Mouse (Mus musculus): ENCODE results near the gene Mybphl.

Mybphl gene

GRCm38 (mm10) chr3:108358445-108358844 lies 6.3 kb upstream of the Mybphl start:
- Histone ChIP-seq H3K36me3 (ENCODE audit: insufficient read depth, low read length) (peaks cover 19% of the 10 kb centered on the region), H3K9me3 (ENCODE audit: low read length) (no peaks in the 10 kb centered on the region), H3K27me3 (ENCODE audit: insufficient read depth, low read length) (peaks cover 3% of the 10 kb centered on the region; the same call in 1 of the 2 replicates), H3K4me1 (replicated peaks; ENCODE audit: low read depth, low read length) (peaks cover 41% of the 10 kb centered on the region), H3K4me3 (replicated peaks; ENCODE audit: low read length) (no peak overlapping the region)
- TF ChIP-seq NANOG (IDR thresholded peaks at IDR 0.05; ENCODE audit: borderline replicate concordance, low read length) (no peak), POU5F1 (IDR thresholded peaks at IDR 0.05; ENCODE audit: borderline replicate concordance, low read length) (no peak), CTCF (conservative IDR thresholded peaks at IDR 0.05; ENCODE audit: low read length) (no peak)

- H3K9me3 ChIP-seq (ENCODE audit: low read length): no peaks in the 10 kb centered on the region
- H3K27me3 ChIP-seq (ENCODE audit: insufficient read depth, low read length): peaks cover 6% of the 10 kb centered on the region; the same call in 1 of the 2 replicates
- no peak for TF ChIP-seq NANOG (IDR thresholded peaks at IDR 0.05; ENCODE audit: borderline replicate concordance, low read length)
- no peak for TF ChIP-seq CTCF (conservative IDR thresholded peaks at IDR 0.05; ENCODE audit: low read length)
- no peak for TF ChIP-seq POU5F1 (IDR thresholded peaks at IDR 0.05; ENCODE audit: borderline replicate concordance, low read length)
- peaks cover 43% of the 10 kb centered on the region for H3K4me1 ChIP-seq (replicated peaks; ENCODE audit: low read depth, low read length)
- no peak overlapping the region for H3K4me3 ChIP-seq (replicated peaks; ENCODE audit: low read length)
- no peaks in the 10 kb centered on the region for H3K36me3 ChIP-seq (ENCODE audit: insufficient read depth, low read length)
Observed at GRCm38 (mm10) chr3:108360894-108361293, 3.8 kb upstream of the Mybphl start.

GRCm38 (mm10) chr3:108363626-108364025 lies 1.1 kb upstream of the Mybphl start:
- H3K4me1 ChIP-seq (replicated peaks; ENCODE audit: low read depth, low read length): peaks cover 54% of the 10 kb centered on the region
- no peaks in the 10 kb centered on the region for H3K36me3 ChIP-seq (ENCODE audit: insufficient read depth, low read length)
- TF ChIP-seq CTCF (conservative IDR thresholded peaks at IDR 0.05; ENCODE audit: low read length) (no peak), NANOG (IDR thresholded peaks at IDR 0.05; ENCODE audit: borderline replicate concordance, low read length) (no peak), POU5F1 (IDR thresholded peaks at IDR 0.05; ENCODE audit: borderline replicate concordance, low read length) (no peak)

GRCm38 (mm10) chr3:108367173-108367572 lies 2.5 kb downstream of the Mybphl start:
- no peaks in the 10 kb centered on the region for H3K36me3 ChIP-seq (ENCODE audit: insufficient read depth, low read length)
- peaks cover 24% of the 10 kb centered on the region for H3K27me3 ChIP-seq (ENCODE audit: insufficient read depth, low read length)
- H3K9me3 ChIP-seq (ENCODE audit: low read length): no peaks in the 10 kb centered on the region
- no peak for TF ChIP-seq CTCF (conservative IDR thresholded peaks at IDR 0.05; ENCODE audit: low read length)
- TF ChIP-seq POU5F1 (IDR thresholded peaks at IDR 0.05; ENCODE audit: borderline replicate concordance, low read length): no peak
- no peak for TF ChIP-seq NANOG (IDR thresholded peaks at IDR 0.05; ENCODE audit: borderline replicate concordance, low read length)
- H3K4me1 ChIP-seq (replicated peaks; ENCODE audit: low read depth, low read length): peaks cover 36% of the 10 kb centered on the region
- H3K4me3 ChIP-seq (replicated peaks; ENCODE audit: low read length): peak overlapping the region; percentile 68

More at GRCm38 (mm10) chr3:108363626-108364025, 1.1 kb upstream of the Mybphl start:
- Histone ChIP-seq H3K27me3 (ENCODE audit: insufficient read depth, low read length) (peaks cover 12% of the 10 kb centered on the region), H3K4me3 (replicated peaks; ENCODE audit: low read length) (no peak overlapping the region), H3K9me3 (ENCODE audit: low read length) (no peaks in the 10 kb centered on the region)

- H3K9me3 ChIP-seq (ENCODE audit: low read length): no peaks in the 10 kb centered on the region
- H3K4me1 ChIP-seq (replicated peaks; ENCODE audit: low read depth, low read length): peaks cover 31% of the 10 kb centered on the region
- no peak for TF ChIP-seq NANOG (IDR thresholded peaks at IDR 0.05; ENCODE audit: borderline replicate concordance, low read length)
- peaks cover 28% of the 10 kb centered on the region for H3K27me3 ChIP-seq (ENCODE audit: insufficient read depth, low read length)
- peak overlapping the region; percentile 68 for H3K4me3 ChIP-seq (replicated peaks; ENCODE audit: low read length)
- H3K36me3 ChIP-seq (ENCODE audit: insufficient read depth, low read length): no peaks in the 10 kb centered on the region
Observed at GRCm38 (mm10) chr3:108367828-108368227, 3.1 kb downstream of the Mybphl start.

GRCm38 (mm10) chr3:108368721-108369120 lies 4.0 kb downstream of the Mybphl start:
- no peak overlapping the region for H3K4me3 ChIP-seq (replicated peaks; ENCODE audit: low read length)
- TF ChIP-seq NANOG (IDR thresholded peaks at IDR 0.05; ENCODE audit: borderline replicate concordance, low read length) (no peak), POU5F1 (IDR thresholded peaks at IDR 0.05; ENCODE audit: borderline replicate concordance, low read length) (no peak), CTCF (conservative IDR thresholded peaks at IDR 0.05; ENCODE audit: low read length) (no peak)
- H3K36me3 ChIP-seq (ENCODE audit: insufficient read depth, low read length): no peaks in the 10 kb centered on the region
- peaks cover 35% of the 10 kb centered on the region for H3K27me3 ChIP-seq (ENCODE audit: insufficient read depth, low read length)
- no peaks in the 10 kb centered on the region for H3K9me3 ChIP-seq (ENCODE audit: low read length)
- peaks cover 29% of the 10 kb centered on the region for H3K4me1 ChIP-seq (replicated peaks; ENCODE audit: low read depth, low read length)

- TF ChIP-seq CTCF (conservative IDR thresholded peaks at IDR 0.05; ENCODE audit: low read length) (no peak), NANOG (IDR thresholded peaks at IDR 0.05; ENCODE audit: borderline replicate concordance, low read length) (no peak), POU5F1 (IDR thresholded peaks at IDR 0.05; ENCODE audit: borderline replicate concordance, low read length) (no peak)
- H3K4me1 ChIP-seq (replicated peaks; ENCODE audit: low read depth, low read length): peaks cover 8% of the 10 kb centered on the region
- no peaks in the 10 kb centered on the region for H3K9me3 ChIP-seq (ENCODE audit: low read length)
- H3K36me3 ChIP-seq (ENCODE audit: insufficient read depth, low read length): no peaks in the 10 kb centered on the region
- H3K27me3 ChIP-seq (ENCODE audit: insufficient read depth, low read length): peaks cover 33% of the 10 kb centered on the region
- no peak overlapping the region for H3K4me3 ChIP-seq (replicated peaks; ENCODE audit: low read length)
Observed at GRCm38 (mm10) chr3:108372274-108372673, 7.6 kb downstream of the Mybphl start.

GRCm38 (mm10) chr3:108372691-108373090 lies 8.0 kb downstream of the Mybphl start:
- Histone ChIP-seq H3K4me1 (replicated peaks; ENCODE audit: low read depth, low read length) (peaks cover 4% of the 10 kb centered on the region), H3K4me3 (replicated peaks; ENCODE audit: low read length) (no peak overlapping the region), H3K27me3 (ENCODE audit: insufficient read depth, low read length) (peaks cover 32% of the 10 kb centered on the region), H3K9me3 (ENCODE audit: low read length) (no peaks in the 10 kb centered on the region), H3K36me3 (ENCODE audit: insufficient read depth, low read length) (no peaks in the 10 kb centered on the region)
- TF ChIP-seq CTCF (conservative IDR thresholded peaks at IDR 0.05; ENCODE audit: low read length) (no peak), POU5F1 (IDR thresholded peaks at IDR 0.05; ENCODE audit: borderline replicate concordance, low read length) (no peak), NANOG (IDR thresholded peaks at IDR 0.05; ENCODE audit: borderline replicate concordance, low read length) (no peak)
